Mouse (Mus musculus): ENCODE results near the gene Yrdc. TPM values are rescaled to one million over a fixed set of nuclear protein-coding genes. Genes with fewer than 3 reads are reported as not detected.

Gene Yrdc
- total RNA-seq, 2 experiments from 2014 or later, result 29.8 to 33.8 TPM

GRCm38 (mm10) chr4:124858370-124858769, 7.9 kb downstream of the Yrdc start:
- Histone ChIP-seq H3K4me3 (no peak overlapping the region), H3K27ac (no peak overlapping the region)
- TF ChIP-seq CTCF (IDR thresholded peaks at IDR 0.05), result no peak
- intact Hi-C loops (cut with DNase I), result no loop called here
- no peak for DNase-seq (ENCODE audit: extremely low spot score in 1 of 2, low spot score in 2 of 2)

GRCm38 (mm10) chr4:124860446-124860845, 10.0 kb downstream of the Yrdc start:
- H3K4me3 ChIP-seq, result peak overlapping the region; percentile 80; the same call in 1 of the 2 replicates
- DNase-seq (ENCODE audit: extremely low spot score in 1 of 2, low spot score in 2 of 2), result no peak
- no peak overlapping the region for H3K27ac ChIP-seq
- intact Hi-C loops (cut with DNase I), result loop anchor here (5.0 kb wide), 1 partner anchor 1187 kb away; the partner anchor contains the start of gene Mrps15
- TF ChIP-seq CTCF (IDR thresholded peaks at IDR 0.05), result no peak

GRCm38 (mm10) chr4:124861283-124862188, 11.1 kb downstream of the Yrdc start, which contains the start of gene Maneal:
Gene Maneal, minus strand, starts transcription at chr4:124862171.
- Histone ChIP-seq H3K27ac (peak within 1 kb of the TSS; percentile 90), H3K4me3 (peak within 1 kb of the TSS; percentile 80)
- no peak for DNase-seq (ENCODE audit: extremely low spot score in 1 of 2, low spot score in 2 of 2)
- intact Hi-C loops (cut with DNase I), result loop anchor here (1.0 to 5.0 kb wide), 2 partner anchors 11 to 1186 kb away; partner anchors contain the start of genes Mrps15 and Yrdc
- no peak for TF ChIP-seq CTCF (IDR thresholded peaks at IDR 0.05)

- intact Hi-C loops (cut with DNase I), result no loop called here
- peak; percentile 44 for TF ChIP-seq CTCF (IDR thresholded peaks at IDR 0.05)
- H3K27ac ChIP-seq, result no peak overlapping the region
- H3K4me3 ChIP-seq, result no peak overlapping the region
- no peak for DNase-seq (ENCODE audit: extremely low spot score in 1 of 2, low spot score in 2 of 2)
These were observed 22.2 kb downstream of the Yrdc start for GRCm38 (mm10) chr4:124872719-124873118.

GRCm38 (mm10) chr4:124880599-124880998, 30.1 kb downstream of the Yrdc start, which contains the start of gene Epha10:
Gene Epha10, plus strand, starts transcription at chr4:124880899.
- H3K27ac ChIP-seq, result peak within 1 kb of the TSS; percentile 69
- no peak for TF ChIP-seq CTCF (IDR thresholded peaks at IDR 0.05)
- intact Hi-C loops (cut with DNase I), result no loop called here

GRCm38 (mm10) chr4:124881341-124881908, 30.9 kb downstream of the Yrdc start:
- peak; percentile 79 to 83 for DNase-seq (ENCODE audit: extremely low spot score in 1 of 2, low spot score in 2 of 2)
- intact Hi-C loops (cut with DNase I), result no loop called here
- H3K4me3 ChIP-seq, result peak overlapping the region; percentile 73
- TF ChIP-seq CTCF (IDR thresholded peaks at IDR 0.05), result no peak
- H3K27ac ChIP-seq, result peak overlapping the region; percentile 69

More at GRCm38 (mm10) chr4:124880599-124880998, 30.1 kb downstream of the Yrdc start, which contains the start of gene Epha10:
- no peak for DNase-seq (ENCODE audit: extremely low spot score in 1 of 2, low spot score in 2 of 2)
- H3K4me3 ChIP-seq, result peak within 1 kb of the TSS; percentile 73

- no peak for TF ChIP-seq CTCF (IDR thresholded peaks at IDR 0.05)
- peak overlapping the region; percentile 73 for H3K4me3 ChIP-seq
- intact Hi-C loops (cut with DNase I), result no loop called here
- no peak for DNase-seq (ENCODE audit: extremely low spot score in 1 of 2, low spot score in 2 of 2)
- H3K27ac ChIP-seq, result peak overlapping the region; percentile 69
These were observed 31.8 kb downstream of the Yrdc start for GRCm38 (mm10) chr4:124882151-124882729.

GRCm38 (mm10) chr4:124888702-124889101, 38.2 kb downstream of the Yrdc start:
- Histone ChIP-seq H3K4me3 (no peak overlapping the region), H3K27ac (0 out of 2 replicates have a peak overlapping the region, but pooled peaks have one; percentile 36)
- DNase-seq (ENCODE audit: extremely low spot score in 1 of 2, low spot score in 2 of 2), result peak in 1 of 2 experiments; percentile 38
- intact Hi-C loops (cut with DNase I), result no loop called here
- no peak for TF ChIP-seq CTCF (IDR thresholded peaks at IDR 0.05)

GRCm38 (mm10) chr4:124889935-124890334, 39.5 kb downstream of the Yrdc start:
- intact Hi-C loops (cut with DNase I), result no loop called here
- H3K27ac ChIP-seq, result no peak overlapping the region
- DNase-seq (ENCODE audit: extremely low spot score in 1 of 2, low spot score in 2 of 2), result no peak
- no peak for TF ChIP-seq CTCF (IDR thresholded peaks at IDR 0.05)
- no peak overlapping the region for H3K4me3 ChIP-seq

GRCm38 (mm10) chr4:124890831-124891230, 40.4 kb downstream of the Yrdc start:
- DNase-seq (ENCODE audit: extremely low spot score in 1 of 2, low spot score in 2 of 2), result no peak
- no peak overlapping the region for H3K4me3 ChIP-seq
- intact Hi-C loops (cut with DNase I), result no loop called here
- H3K27ac ChIP-seq, result peak overlapping the region; percentile 74
- no peak for TF ChIP-seq CTCF (IDR thresholded peaks at IDR 0.05)

- H3K4me3 ChIP-seq, result peak overlapping the region; percentile 56
- DNase-seq (ENCODE audit: extremely low spot score in 1 of 2, low spot score in 2 of 2), result no peak
- intact Hi-C loops (cut with DNase I), result no loop called here
- H3K27ac ChIP-seq, result peak overlapping the region; percentile 94
- TF ChIP-seq CTCF (IDR thresholded peaks at IDR 0.05), result no peak
These were observed 43.3 kb downstream of the Yrdc start for GRCm38 (mm10) chr4:124893769-124894168.

Measured in left cerebral cortex, adult 2 months (tissue).